Mouse (Mus musculus) kidney, adult 2 months (tissue): Measurements from ENCODE around the gene Gcnt4. TPM values are rescaled to one million over a fixed set of nuclear protein-coding genes. Genes with fewer than 3 reads are reported as not detected.
A peak's percentile ranks its signal among the peaks of the same experiment; 100 is the strongest.

Experiments used
- DNase-seq: peaks from one replicate; pipeline ENCODE4 v3.0.0; 2021
- H3K27ac ChIP-seq: fragments of 200-500 bp; 2 replicates; pipeline ENCODE4 v1.5.1; 2012; ENCODE audit warnings: low read depth, low read length, control low read depth, inconsistent platforms; ENCODE audit not compliant: insufficient read depth
- H3K27me3 ChIP-seq: fragments of 200-500 bp; replicated peaks from 2 replicates; pipeline ENCODE4 v1.6.1; 2012; ENCODE audit warnings: mild to moderate bottlenecking, moderate library complexity, low read length, inconsistent platforms; ENCODE audit not compliant: control insufficient read depth, insufficient read depth
- H3K36me3 ChIP-seq: fragments of 200-500 bp; 2 replicates; pipeline ENCODE4 v1.6.1; 2012; ENCODE audit warnings: mild to moderate bottlenecking, moderate library complexity, low read length, inconsistent platforms; ENCODE audit not compliant: control insufficient read depth, insufficient read depth
- H3K4me1 ChIP-seq: fragments of 200-500 bp; 2 replicates; pipeline ENCODE4 v1.6.1; 2011; ENCODE audit warnings: low read length; ENCODE audit not compliant: control insufficient read depth, insufficient read depth
- H3K4me3 ChIP-seq: fragments of 200-500 bp; 2 replicates; pipeline ENCODE4 v1.5.1; 2011; ENCODE audit warnings: mild to moderate bottlenecking, low read depth, low read length, control low read depth; ENCODE audit not compliant: insufficient read depth
- CTCF ChIP-seq: fragments of 200-500 bp; conservative IDR thresholded peaks from 2 replicates; pipeline ENCODE4 v1.5.1; 2011; ENCODE audit warnings: low read depth, mild to moderate bottlenecking, control low read depth, low read length, moderate library complexity, mixed read lengths; ENCODE audit not compliant: insufficient read depth, insufficient read length
- POLR2A ChIP-seq: fragments of 200-500 bp; IDR thresholded peaks from one replicate; pipeline ENCODE4 v1.6.1; 2011; ENCODE audit warnings: low read depth, low read length, control low read depth
- WGBS: fragments of 180-500 bp; shearing (Covaris S2); methylation state at CpG from one replicate; pipeline ENCODE4 v1.1.7; 2018; 5-methylcytosine and 5-hydroxymethylcytosine counted together
- polyA plus RNA-seq: library from polyadenylated mRNA; depleted of rRNA; stranded (reverse); fragments of >200 nt; gene quantifications from 2 replicates; pipeline ENCODE4 v1.2.3, GENCODE M21; 2012

Gcnt4 gene
- polyA plus RNA-seq, 1 experiment = 1.3 TPM

GRCm38 (mm10) chr13:96967091-96967490, 42.6 kb downstream of the Gcnt4 start:
- Histone ChIP-seq H3K36me3 (no peaks in the 10 kb centered on the region), H3K4me3 (no peak overlapping the region), H3K27me3 (no peaks in the 10 kb centered on the region), H3K27ac (no peak overlapping the region), H3K4me1 (no peaks in the 10 kb centered on the region)
- TF ChIP-seq POLR2A = no peak
- TF ChIP-seq CTCF = no peak
- no peak for DNase-seq
- 65% methylated on average over 5 of the region's 5 CpGs for WGBS

GRCm38 (mm10) chr13:96967822-96968221, 43.3 kb downstream of the Gcnt4 start:
- no peak overlapping the region for H3K27ac ChIP-seq
- WGBS = 82% methylated on average over 2 of the region's 2 CpGs
- no peaks in the 10 kb centered on the region for H3K36me3 ChIP-seq
- no peak overlapping the region for H3K4me3 ChIP-seq
- no peak for DNase-seq
- H3K27me3 ChIP-seq = no peaks in the 10 kb centered on the region
- TF ChIP-seq POLR2A (no peak), CTCF (no peak)
- no peaks in the 10 kb centered on the region for H3K4me1 ChIP-seq

GRCm38 (mm10) chr13:96971076-96971475, 46.6 kb downstream of the Gcnt4 start:
- Histone ChIP-seq H3K36me3 (no peaks in the 10 kb centered on the region), H3K4me1 (no peaks in the 10 kb centered on the region), H3K27me3 (no peaks in the 10 kb centered on the region), H3K4me3 (no peak overlapping the region), H3K27ac (no peak overlapping the region)
- TF ChIP-seq POLR2A = no peak
- TF ChIP-seq CTCF = no peak
- no peak for DNase-seq
- WGBS = 81% methylated on average over 4 of the region's 4 CpGs

GRCm38 (mm10) chr13:96971861-96972282, 47.4 kb downstream of the Gcnt4 start:
- 74% methylated on average over 9 of the region's 9 CpGs for WGBS
- TF ChIP-seq CTCF (no peak), POLR2A (no peak)
- H3K4me1 ChIP-seq = no peaks in the 10 kb centered on the region

GRCm38 (mm10) chr13:96973318-96973717, 48.8 kb downstream of the Gcnt4 start:
- no peak overlapping the region for H3K4me3 ChIP-seq
- no peak for TF ChIP-seq CTCF
- no peak for TF ChIP-seq POLR2A
- WGBS = 87% methylated on average over 4 of the region's 4 CpGs
- no peaks in the 10 kb centered on the region for H3K4me1 ChIP-seq
- no peaks in the 10 kb centered on the region for H3K36me3 ChIP-seq
- no peak overlapping the region for H3K27ac ChIP-seq
- DNase-seq = no peak
- H3K27me3 ChIP-seq = no peaks in the 10 kb centered on the region

More at GRCm38 (mm10) chr13:96971861-96972282, 47.4 kb downstream of the Gcnt4 start:
- H3K27ac ChIP-seq = no peak overlapping the region
- H3K4me3 ChIP-seq = no peak overlapping the region
- no peaks in the 10 kb centered on the region for H3K36me3 ChIP-seq
- DNase-seq = no peak
- H3K27me3 ChIP-seq = no peaks in the 10 kb centered on the region

- Histone ChIP-seq H3K36me3 (no peaks in the 10 kb centered on the region), H3K4me1 (no peaks in the 10 kb centered on the region), H3K4me3 (no peak overlapping the region), H3K27me3 (no peaks in the 10 kb centered on the region), H3K27ac (no peak overlapping the region)
- 91% methylated on average over 6 of the region's 6 CpGs for WGBS
- TF ChIP-seq CTCF = no peak
- TF ChIP-seq POLR2A = no peak
- no peak for DNase-seq
Measured at GRCm38 (mm10) chr13:96976986-96977595, 52.6 kb downstream of the Gcnt4 start.

GRCm38 (mm10) chr13:96980561-96980960, 56.1 kb downstream of the Gcnt4 start:
- no peak overlapping the region for H3K4me3 ChIP-seq
- H3K36me3 ChIP-seq = no peaks in the 10 kb centered on the region
- no peaks in the 10 kb centered on the region for H3K27me3 ChIP-seq
- no peak overlapping the region for H3K27ac ChIP-seq
- no peak for TF ChIP-seq POLR2A
- no peak for TF ChIP-seq CTCF
- DNase-seq = no peak
- H3K4me1 ChIP-seq = peaks cover 9% of the 10 kb centered on the region

GRCm38 (mm10) chr13:96983251-96984126, 59.0 kb downstream of the Gcnt4 start:
- 21% methylated on average over 26 of the region's 26 CpGs for WGBS
- Histone ChIP-seq H3K27me3 (no peaks in the 10 kb centered on the region), H3K4me1 (peaks cover 14% of the 10 kb centered on the region), H3K36me3 (no peaks in the 10 kb centered on the region), H3K27ac (peak overlapping the region; percentile 98), H3K4me3 (peak overlapping the region; percentile 38; the same call in 1 of the 2 replicates)
- peak; percentile 73 for DNase-seq
- TF ChIP-seq POLR2A (no peak), CTCF (no peak)
